Mouse (Mus musculus) erythroid progenitor cell, adult 5-6 weeks (primary cell): ENCODE data around the gene AI413582. TPM values are rescaled to one million over a fixed set of nuclear protein-coding genes. Genes with fewer than 3 reads are reported as not detected.

ENCODE experiments used
- ATAC-seq: replicated peaks from 2 replicates; pipeline ENCODE4 v1.8.0; 2016; ENCODE audit warnings: moderate number of reproducible peaks, mild to moderate bottlenecking, moderate TSS enrichment, inconsistent platforms; ENCODE audit not compliant: poor library complexity, low FRiP score, severe bottlenecking
- total RNA-seq, 2 experiments: library from RNA; stranded (forward) in 1 of 2; stranded (reverse) in 1 of 2; fragments of 150-400 nt in 1 of 2; fragments of 186-747, 209-891 nt in 1 of 2; gene quantifications; 2 replicates each; pipeline versions ENCODE4 v1.2.3 to v1.2.4; 2015 to 2017; ENCODE audit warnings: low replicate concordance in 2 of 2

AI413582 gene
- 2.9 and 6.8 TPM in 2 replicates for total RNA-seq (2015; ENCODE audit: low replicate concordance)
- 3.1 and 14.1 TPM in 2 replicates for total RNA-seq (2017; ENCODE audit: low replicate concordance)

- ATAC-seq = peak; percentile 95
Observed at GRCm38 (mm10) chr17:27565163-27565941, at the start of gene AI413582. Gene AI413582, minus strand, starts transcription at chr17:27565756.

GRCm38 (mm10) chr17:27613016-27613415 lies 47.5 kb upstream of the AI413582 start:
- ATAC-seq = no peak

DNA sequence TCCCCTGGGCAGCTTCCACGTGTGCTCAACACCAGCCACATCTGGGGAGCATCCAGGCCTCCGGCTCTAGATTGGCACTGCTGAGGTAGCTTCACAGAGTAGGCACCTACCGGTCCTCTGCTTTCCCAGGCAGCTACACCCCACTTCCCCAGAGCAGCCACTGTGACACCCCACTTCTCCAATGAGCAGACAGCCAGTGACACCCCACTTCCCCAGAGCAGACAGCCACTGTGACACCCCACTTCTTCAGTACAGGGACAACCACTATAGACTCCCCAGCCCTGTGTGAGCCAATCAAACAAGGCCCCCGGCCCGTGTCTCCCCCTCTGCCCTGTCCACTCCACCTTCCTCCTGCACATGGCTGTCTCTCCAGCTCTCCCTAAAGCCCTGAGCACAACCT lies 46.4 kb upstream of the AI413582 start:
- ATAC-seq = 0 out of 2 replicates have a peak, but pooled peaks have one; percentile 31

DNA sequence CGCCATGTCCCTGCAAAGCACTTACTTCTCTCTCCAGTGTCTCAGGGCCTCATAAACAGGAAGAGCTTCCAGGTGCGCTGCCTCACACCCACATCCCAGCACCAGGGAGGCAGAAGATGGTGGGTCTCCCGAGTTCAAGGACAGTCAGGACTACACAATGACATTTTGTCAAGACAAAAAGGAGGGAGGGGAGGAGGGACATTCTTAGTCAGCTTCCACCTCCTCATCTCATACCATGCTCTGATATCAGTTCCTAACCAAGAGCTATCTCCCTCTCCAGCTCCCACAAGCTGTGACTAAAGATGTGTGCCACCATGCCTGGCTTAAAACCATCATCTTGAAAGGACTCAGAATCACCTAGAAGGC lies 45.9 kb upstream of the AI413582 start:
- no peak for ATAC-seq

GRCm38 (mm10) chr17:27610679-27611518 lies 45.3 kb upstream of the AI413582 start:
- no peak for ATAC-seq

GRCm38 (mm10) chr17:27609576-27609975 lies 44.0 kb upstream of the AI413582 start:
- no peak for ATAC-seq

DNA sequence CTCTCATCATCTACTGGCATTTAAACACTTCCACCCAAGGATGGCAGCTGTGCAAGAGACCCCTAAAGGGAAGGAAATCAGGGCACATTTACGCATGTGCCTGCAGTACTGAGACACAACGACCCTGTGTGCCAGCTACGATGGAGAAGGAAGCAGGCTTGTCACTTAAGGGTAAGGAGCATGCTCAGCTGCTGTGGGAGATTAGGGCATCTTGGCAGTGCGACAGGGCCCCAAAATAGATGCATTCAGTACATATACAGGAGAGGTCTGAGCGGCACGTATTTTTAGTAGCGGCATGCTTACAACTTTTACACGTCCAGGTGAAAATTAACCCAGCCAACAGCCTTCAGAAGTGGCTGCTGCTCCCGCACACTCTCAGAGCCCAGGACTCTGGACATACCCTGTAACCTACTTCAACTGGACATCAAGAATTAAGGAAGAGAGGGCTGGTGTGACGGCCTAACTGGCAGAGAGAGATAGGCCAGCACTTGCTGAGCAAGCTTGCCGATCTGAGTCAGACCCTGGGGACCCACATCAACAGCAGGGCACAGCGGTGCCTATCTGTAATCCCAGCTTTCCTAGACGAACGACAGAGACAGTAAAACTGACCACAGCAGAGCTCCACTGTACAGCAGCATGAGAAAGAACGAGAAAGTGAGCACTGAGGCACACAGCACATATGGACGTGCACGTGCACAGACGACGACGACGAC lies 38.1 kb upstream of the AI413582 start:
- peak; percentile 44 for ATAC-seq

GRCm38 (mm10) chr17:27603036-27603435 lies 37.5 kb upstream of the AI413582 start:
- ATAC-seq = no peak

DNA sequence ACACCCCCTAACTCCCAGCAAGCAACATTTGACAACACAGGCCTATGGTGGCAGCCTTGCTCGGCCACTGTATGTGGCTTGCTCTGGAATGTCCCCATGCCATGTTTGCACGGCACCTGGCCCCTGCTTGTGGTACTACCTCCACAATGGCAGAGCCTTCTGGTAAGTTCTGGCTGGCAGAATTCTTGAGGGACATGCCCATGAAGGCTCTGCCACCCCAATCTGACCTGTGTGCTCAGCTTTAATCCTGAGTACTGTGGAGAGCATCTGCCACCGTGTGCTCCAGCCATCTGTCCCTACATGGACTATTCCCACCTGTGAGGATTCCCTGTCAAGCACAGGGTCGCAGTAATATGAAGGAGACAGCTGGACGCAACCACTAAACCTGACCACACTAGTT lies 35.3 kb upstream of the AI413582 start:
- ATAC-seq = no peak

DNA sequence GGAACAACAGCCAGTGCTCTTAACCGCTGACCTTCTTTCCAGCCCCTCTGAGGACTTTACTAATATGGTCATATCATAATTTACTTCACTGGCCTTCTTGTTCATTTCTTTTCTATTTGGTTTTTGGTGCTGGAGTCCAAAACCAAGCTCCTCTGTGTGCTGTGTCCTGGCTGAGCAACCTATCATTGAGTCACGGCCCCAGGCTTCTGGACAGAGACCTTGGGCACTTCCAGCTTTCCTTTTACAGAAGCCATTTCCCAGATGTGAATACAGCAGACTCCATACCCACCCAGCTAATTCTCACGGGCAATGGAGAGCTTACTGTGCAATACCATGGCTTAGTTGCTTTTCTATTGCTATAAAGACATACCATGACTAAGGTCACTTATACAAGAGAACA lies 34.7 kb upstream of the AI413582 start:
- no peak for ATAC-seq

- no peak for ATAC-seq
Observed at GRCm38 (mm10) chr17:27596376-27597190, 31.0 kb upstream of the AI413582 start.

DNA sequence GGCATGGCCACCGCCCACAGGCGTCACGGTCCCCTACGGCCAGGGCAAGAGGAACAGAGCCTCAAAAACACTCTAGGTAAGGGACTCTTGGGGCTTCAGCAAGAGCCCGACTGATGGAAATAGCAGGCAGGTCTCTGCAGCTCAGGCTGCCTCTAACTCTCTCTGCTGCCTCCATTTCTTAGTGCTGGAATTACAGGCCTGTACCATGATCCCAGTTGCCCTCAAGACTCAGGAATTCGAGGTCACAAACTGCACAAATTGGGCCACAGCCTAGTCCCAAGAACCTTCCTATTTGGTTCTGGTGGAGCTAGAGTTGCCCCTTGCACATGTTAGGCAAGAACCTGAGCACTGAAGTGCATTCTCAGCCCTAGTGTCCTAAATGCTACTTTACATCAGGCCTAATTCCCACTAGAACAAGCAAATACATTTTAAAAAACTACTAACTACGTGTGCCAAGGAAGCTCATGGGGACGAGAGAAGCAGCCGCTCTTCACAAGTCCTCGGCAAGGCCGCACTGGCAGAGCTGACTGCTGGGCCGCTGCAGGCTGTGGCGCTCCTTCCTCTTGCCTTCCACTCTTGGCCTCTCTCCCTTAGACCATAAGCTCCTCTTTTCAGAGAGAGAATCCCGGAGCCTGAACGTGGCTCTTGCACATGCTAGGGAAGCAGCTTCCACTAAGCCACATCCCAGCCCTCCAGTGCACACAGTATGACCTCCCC lies 30.3 kb upstream of the AI413582 start:
- no peak for ATAC-seq

GRCm38 (mm10) chr17:27592565-27592910 lies 27.0 kb upstream of the AI413582 start:
- no peak for ATAC-seq

GRCm38 (mm10) chr17:27591826-27592564 lies 26.4 kb upstream of the AI413582 start:
- ATAC-seq = no peak

DNA sequence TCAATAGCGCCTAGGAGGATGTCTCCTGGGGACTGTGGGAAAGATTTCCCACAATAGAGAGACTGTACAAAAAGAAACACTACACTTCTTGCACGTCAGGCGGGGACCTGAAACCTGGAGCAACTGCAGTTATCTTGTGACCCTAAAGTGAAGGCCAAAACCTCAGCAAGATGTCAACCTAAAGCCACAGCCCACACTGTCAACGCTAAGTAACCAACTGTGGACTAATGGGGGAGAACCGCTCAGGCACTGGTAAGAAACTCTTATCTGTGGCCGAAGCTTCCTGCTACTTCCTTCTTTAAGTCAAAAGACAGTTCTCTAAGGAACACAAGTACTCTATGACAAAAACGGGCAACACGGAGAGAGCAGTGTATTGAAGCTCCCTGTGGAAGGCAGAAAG lies 22.7 kb upstream of the AI413582 start:
- ATAC-seq = no peak

DNA sequence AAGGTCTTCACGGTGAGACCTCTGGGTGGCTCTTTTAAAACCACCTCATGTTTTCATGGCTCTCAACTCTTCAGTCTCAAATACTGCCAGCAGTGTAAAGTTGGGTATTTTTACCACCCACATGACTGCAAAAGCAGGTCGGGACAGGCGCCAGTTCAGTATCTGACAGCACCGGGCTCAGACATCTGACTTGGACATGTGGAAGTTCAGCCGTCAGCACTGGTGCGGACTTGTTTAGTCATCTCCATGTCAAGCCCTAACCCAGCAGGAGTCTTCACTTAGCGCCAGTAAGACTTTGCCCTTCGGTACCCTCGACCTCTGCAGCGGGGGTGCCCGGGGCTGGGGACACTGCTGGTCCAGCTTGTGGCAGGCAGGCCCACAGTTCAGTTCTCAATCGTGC lies 21.7 kb upstream of the AI413582 start:
- ATAC-seq = no peak

DNA sequence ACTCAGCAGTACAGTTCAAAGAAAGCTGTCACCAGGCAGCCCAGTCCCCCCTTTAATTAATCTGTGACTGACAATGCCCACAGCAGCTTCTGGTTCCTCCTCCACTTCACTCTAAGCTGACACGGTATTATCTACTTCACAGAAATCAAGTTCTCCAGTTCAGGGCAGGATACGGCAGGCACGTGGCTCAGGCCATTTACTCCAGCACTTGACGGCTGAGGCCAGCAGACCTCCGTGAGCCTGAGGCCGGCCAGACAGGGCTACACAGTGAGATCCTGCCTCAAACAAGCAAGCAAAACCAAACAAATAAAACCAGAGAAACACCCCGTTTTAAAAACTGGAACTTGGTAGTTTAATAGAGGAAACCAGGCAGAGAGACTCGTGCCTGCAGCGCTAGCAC lies 21.1 kb upstream of the AI413582 start:
- no peak for ATAC-seq

DNA sequence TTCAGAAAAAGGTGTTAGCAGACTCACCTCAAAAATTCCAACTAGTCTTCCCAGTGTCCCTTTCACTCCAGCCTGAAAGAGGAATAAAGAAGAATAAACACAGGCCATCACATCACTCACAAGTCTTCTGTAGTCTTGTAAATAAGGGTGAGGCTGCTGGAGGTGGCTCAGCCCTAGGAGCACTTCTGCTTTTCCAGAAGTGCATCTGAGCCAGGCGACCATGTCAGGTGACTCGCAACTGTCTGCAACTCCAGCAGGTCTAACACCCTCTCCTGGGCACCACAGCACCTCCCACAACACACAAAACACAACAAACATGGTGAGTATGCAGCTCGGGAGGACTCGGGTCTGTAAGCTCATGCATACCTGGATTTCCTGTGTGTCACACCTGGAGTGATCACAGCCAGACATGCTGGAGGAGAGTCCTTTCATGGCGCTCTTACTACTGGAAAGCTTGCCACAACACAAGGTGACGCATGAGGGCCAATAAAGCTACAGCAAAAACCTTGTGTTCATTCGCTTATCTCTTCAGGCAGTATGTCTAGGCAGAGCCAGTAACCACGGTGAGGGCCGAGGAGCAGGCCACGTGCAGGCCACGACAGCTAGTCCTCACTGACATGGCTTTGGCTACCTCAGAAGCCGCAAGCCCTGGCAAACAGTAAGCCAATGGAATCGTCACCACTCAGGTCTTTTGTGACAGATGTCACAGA lies 17.8 kb upstream of the AI413582 start:
- peak; percentile 21; the same call in 1 of the 2 replicates for ATAC-seq
